Mouse (Mus musculus): Measurements from ENCODE around the gene Adgra1. TPM values are rescaled to one million over a fixed set of nuclear protein-coding genes. Genes with fewer than 3 reads are reported as not detected.
A peak's percentile ranks its signal among the peaks of the same experiment; 100 is the strongest.

The Adgra1 gene
- polyA plus RNA-seq, 1 experiment from 2014 or later: not detected

DNA sequence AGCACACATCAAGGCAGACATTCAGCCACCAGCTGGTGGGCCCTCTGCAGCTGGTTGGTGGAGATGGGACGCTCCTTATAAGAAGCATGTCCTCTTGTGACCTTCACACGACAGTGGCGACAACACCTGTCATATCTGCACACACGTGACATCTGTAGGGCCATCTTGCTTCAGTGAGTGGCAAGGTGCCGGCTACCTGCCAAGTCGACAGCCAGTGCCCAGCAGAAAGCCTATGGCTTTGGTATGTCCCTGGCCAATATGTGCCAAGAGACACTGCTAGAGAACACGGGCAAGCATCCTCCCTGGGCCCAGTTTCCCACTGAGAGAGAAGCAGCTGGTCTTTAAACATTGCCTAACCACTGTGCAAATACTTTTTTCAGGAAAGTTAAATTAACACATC is 22.3 kb upstream of the Adgra1 start:
- 78% methylated on average over 7 of the region's 7 CpGs for WGBS

DNA sequence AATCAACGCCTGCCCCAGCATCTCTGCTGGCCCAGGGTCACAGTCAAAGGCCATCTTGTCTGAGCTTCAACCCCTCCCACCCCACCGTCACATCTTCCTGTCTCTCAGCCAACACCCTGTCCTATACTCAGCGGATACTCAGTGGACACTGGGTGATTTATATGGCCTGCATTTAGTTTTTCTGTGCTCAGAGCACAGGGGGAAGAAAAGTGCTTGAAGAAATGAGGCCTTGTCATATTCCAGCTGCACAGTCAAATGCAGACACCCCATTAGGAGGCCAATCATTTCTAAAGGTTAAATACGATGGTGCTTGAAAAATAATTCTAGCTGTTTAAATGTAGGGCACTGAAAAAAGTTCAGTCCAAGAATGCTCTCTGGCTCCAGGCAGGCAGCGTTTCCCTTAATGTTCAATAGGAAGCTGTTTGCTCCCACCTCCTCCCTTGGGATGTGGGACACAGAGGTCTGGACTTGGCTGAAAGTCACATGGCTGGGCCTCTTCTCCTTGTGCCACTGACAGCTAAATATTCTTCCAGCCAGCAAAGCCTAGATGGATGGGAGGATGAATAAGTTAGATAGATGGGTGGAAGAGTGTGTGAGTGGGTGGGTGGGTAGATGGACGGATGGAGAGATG is 20.3 kb upstream of the Adgra1 start:
- peaks cover 3% of the 10 kb centered on the region; the same call in 1 of the 2 replicates for H3K9me3 ChIP-seq (ENCODE audit: control insufficient read depth, low read length)
- no peak overlapping the region for H3K27ac ChIP-seq (ENCODE audit: low read length)
- H3K4me1 ChIP-seq (replicated peaks; ENCODE audit: control insufficient read depth, insufficient read depth, low read length): no peaks in the 10 kb centered on the region
- no peak overlapping the region for H3K4me3 ChIP-seq (ENCODE audit: low read length)
- WGBS: 50% methylated on average over 6 of the region's 6 CpGs
- no peak overlapping the region for H3K9ac ChIP-seq (ENCODE audit: low read length)
- H3K4me2 ChIP-seq (ENCODE audit: low read depth, low read length): no peak overlapping the region
- H3K36me3 ChIP-seq (ENCODE audit: control insufficient read depth, insufficient read depth, low read length): no peaks in the 10 kb centered on the region
- no peaks in the 10 kb centered on the region; the same call in 1 of the 2 replicates for H3K27me3 ChIP-seq (ENCODE audit: control insufficient read depth, insufficient read depth, low read depth, low read length)
- peak; percentile 90 for ATAC-seq (ENCODE audit: low read depth)

More for the DNA sequence above, 22.3 kb upstream of the Adgra1 start:
- Histone ChIP-seq H3K9ac (ENCODE audit: low read length) (no peak overlapping the region), H3K4me1 (replicated peaks; ENCODE audit: control insufficient read depth, insufficient read depth, low read length) (no peaks in the 10 kb centered on the region), H3K4me3 (ENCODE audit: low read length) (no peak overlapping the region), H3K9me3 (ENCODE audit: control insufficient read depth, low read length) (peaks cover 3% of the 10 kb centered on the region; the same call in 1 of the 2 replicates), H3K36me3 (ENCODE audit: control insufficient read depth, insufficient read depth, low read length) (no peaks in the 10 kb centered on the region), H3K27ac (ENCODE audit: low read length) (no peak overlapping the region), H3K4me2 (ENCODE audit: low read depth, low read length) (no peak overlapping the region), H3K27me3 (ENCODE audit: control insufficient read depth, insufficient read depth, low read depth, low read length) (no peaks in the 10 kb centered on the region; the same call in 1 of the 2 replicates)
- ATAC-seq (ENCODE audit: low read depth): no peak

DNA sequence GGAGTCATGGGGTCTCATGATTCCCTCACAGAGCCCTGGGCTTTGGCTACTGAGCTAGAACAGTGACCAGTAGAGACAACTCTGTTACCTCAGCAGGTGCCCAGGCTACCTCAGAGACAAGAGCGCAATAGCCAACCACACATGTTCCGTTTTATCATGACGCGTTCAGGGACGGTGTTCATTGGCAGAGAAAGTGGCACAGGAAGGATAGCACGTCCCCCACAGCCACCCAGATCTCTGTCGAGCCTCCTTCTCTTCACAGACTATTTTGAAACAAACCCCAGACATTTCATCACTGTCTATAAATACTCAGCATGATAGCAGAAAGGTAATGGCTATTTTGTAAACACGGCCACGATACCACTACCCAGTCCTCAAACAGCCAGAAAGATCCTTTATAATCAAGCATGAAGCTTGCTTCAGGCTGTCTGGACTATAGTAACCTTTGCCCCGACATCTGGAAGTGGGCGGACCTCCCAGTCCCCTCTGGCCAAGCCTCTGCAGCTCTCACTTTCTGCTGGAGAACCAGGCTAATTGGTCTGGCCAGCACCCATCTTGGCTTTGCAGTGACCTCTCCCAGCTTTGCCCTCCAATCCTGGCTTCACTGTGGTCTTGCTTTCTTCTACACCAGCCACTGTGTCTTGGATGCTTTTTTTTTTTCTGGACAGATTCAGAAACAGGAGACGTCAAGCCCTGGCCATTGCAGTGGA is 11.5 kb upstream of the Adgra1 start:
- Histone ChIP-seq H3K27ac (ENCODE audit: low read length) (no peak overlapping the region), H3K27me3 (ENCODE audit: control insufficient read depth, insufficient read depth, low read depth, low read length) (no peaks in the 10 kb centered on the region), H3K4me3 (ENCODE audit: low read length) (no peak overlapping the region), H3K4me2 (ENCODE audit: low read depth, low read length) (no peak overlapping the region), H3K36me3 (ENCODE audit: control insufficient read depth, insufficient read depth, low read length) (no peaks in the 10 kb centered on the region), H3K9me3 (ENCODE audit: control insufficient read depth, low read length) (no peaks in the 10 kb centered on the region), H3K9ac (ENCODE audit: low read length) (no peak overlapping the region), H3K4me1 (replicated peaks; ENCODE audit: control insufficient read depth, insufficient read depth, low read length) (no peaks in the 10 kb centered on the region)
- 63% methylated on average over 12 of the region's 12 CpGs for WGBS
- no peak for ATAC-seq (ENCODE audit: low read depth)

DNA sequence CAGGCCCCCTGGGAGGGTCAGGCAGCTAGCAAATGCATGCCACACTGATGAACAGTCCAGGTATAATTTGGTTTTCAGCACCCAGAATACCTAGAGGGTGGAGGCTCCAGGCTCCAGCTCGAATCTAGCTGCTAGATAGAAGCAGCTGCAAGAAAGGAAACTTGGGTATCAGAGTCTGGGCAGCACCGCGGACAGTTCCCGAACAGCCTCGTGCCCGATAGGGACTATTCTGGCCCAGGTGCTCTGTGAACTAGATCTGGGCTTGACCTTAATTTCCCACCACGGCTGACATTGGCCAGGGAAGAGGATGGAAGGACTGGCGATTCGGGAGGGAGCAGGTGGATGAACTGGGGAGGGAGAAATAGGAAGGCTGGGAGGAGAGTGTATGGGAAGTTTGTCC is 6.3 kb upstream of the Adgra1 start:
- peaks cover 2% of the 10 kb centered on the region for H3K27me3 ChIP-seq (ENCODE audit: control insufficient read depth, insufficient read depth, low read depth, low read length)
- H3K27ac ChIP-seq (ENCODE audit: low read length): no peak overlapping the region
- H3K9ac ChIP-seq (ENCODE audit: low read length): no peak overlapping the region
- no peaks in the 10 kb centered on the region for H3K4me1 ChIP-seq (replicated peaks; ENCODE audit: control insufficient read depth, insufficient read depth, low read length)
- WGBS: 6% methylated on average over 9 of the region's 9 CpGs
- no peak overlapping the region for H3K4me2 ChIP-seq (ENCODE audit: low read depth, low read length)
- H3K9me3 ChIP-seq (ENCODE audit: control insufficient read depth, low read length): no peaks in the 10 kb centered on the region
- no peak for ATAC-seq (ENCODE audit: low read depth)
- no peaks in the 10 kb centered on the region for H3K36me3 ChIP-seq (ENCODE audit: control insufficient read depth, insufficient read depth, low read length)
- no peak overlapping the region for H3K4me3 ChIP-seq (ENCODE audit: low read length)

DNA sequence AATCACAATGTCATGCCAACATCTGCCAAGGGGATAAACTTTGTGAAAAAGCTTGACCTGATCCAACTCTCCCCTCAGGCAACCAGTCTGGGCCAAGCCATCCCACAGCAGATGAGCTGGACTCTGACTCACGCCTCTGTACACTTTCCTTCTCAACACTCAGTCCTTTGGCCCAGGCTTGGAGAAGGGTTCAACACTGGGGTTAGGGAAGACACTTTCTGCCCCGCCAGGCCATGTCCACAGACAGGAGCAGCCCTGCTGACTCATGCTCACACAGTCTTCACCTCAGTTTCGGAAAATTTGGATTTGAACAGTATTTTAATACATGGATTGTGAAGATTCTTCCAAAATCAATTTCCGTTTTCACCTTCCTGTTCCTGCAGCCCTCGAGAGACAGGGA is 442 bp upstream of the Adgra1 start:
- Histone ChIP-seq H3K36me3 (ENCODE audit: control insufficient read depth, insufficient read depth, low read length) (no peaks in the 10 kb centered on the region), H3K9me3 (ENCODE audit: control insufficient read depth, low read length) (no peaks in the 10 kb centered on the region), H3K4me1 (replicated peaks; ENCODE audit: control insufficient read depth, insufficient read depth, low read length) (no peaks in the 10 kb centered on the region), H3K27ac (ENCODE audit: low read length) (no peak overlapping the region), H3K4me3 (ENCODE audit: low read length) (no peak overlapping the region), H3K4me2 (ENCODE audit: low read depth, low read length) (peak overlapping the region; percentile 35), H3K9ac (ENCODE audit: low read length) (no peak overlapping the region), H3K27me3 (ENCODE audit: control insufficient read depth, insufficient read depth, low read depth, low read length) (peaks cover 35% of the 10 kb centered on the region)
- no peak for ATAC-seq (ENCODE audit: low read depth)
- 23% methylated on average over 5 of the region's 5 CpGs for WGBS

DNA sequence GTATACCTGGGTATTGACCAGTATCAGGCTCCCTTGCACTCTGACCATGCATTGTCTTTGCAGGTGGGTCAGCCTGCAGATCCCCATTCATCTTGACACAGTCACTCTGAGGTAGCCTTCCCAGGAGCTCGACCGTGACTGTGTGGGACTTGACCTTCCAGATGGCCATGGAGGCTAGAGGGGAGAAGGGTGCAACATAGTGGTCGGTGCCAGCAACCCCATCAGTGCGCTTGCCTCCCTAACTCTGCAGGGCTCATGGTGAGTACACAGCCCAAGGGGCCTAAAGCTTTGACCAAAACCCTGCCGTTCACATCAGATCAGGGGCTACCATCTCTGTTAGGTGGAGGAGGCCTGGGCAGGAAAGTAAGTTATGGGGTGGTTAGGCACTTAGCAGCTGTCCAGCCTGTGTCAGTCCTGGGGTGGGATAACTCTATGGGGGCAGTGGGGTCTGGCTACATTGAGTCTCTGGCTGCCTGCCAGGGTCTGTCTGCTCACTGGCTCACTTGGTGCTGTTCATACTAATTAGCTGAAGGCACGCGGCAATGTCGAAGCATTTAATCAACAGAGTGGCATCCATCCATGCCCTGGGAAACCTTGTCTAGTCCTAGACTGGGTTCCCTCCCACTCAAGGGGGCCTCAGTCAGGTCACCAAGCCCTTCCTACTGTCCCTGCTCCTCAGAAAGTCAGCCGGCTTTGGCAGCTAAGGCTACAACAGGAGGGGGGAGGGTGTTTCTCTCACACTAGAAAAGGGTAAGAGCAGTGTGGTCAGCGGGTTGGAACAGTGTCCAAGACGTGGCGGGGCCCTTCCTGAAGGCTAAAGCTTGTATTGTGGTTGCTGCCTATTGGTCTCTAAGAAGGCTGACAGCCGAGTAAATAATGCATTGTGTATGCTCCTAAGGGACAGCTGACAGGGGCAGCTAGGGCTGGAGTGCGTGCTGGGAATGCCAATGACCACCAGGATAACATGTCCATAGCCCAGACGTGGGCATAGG is 1.5 kb downstream of the Adgra1 start:
- Histone ChIP-seq H3K4me3 (ENCODE audit: low read length) (no peak overlapping the region), H3K4me1 (replicated peaks; ENCODE audit: control insufficient read depth, insufficient read depth, low read length) (no peaks in the 10 kb centered on the region), H3K36me3 (ENCODE audit: control insufficient read depth, insufficient read depth, low read length) (no peaks in the 10 kb centered on the region), H3K9me3 (ENCODE audit: control insufficient read depth, low read length) (no peaks in the 10 kb centered on the region), H3K4me2 (ENCODE audit: low read depth, low read length) (no peak overlapping the region), H3K27ac (ENCODE audit: low read length) (no peak overlapping the region), H3K9ac (ENCODE audit: low read length) (no peak overlapping the region), H3K27me3 (ENCODE audit: control insufficient read depth, insufficient read depth, low read depth, low read length) (peaks cover 35% of the 10 kb centered on the region)
- no peak for ATAC-seq (ENCODE audit: low read depth)
- WGBS: 54% methylated on average over 15 of the region's 15 CpGs

DNA sequence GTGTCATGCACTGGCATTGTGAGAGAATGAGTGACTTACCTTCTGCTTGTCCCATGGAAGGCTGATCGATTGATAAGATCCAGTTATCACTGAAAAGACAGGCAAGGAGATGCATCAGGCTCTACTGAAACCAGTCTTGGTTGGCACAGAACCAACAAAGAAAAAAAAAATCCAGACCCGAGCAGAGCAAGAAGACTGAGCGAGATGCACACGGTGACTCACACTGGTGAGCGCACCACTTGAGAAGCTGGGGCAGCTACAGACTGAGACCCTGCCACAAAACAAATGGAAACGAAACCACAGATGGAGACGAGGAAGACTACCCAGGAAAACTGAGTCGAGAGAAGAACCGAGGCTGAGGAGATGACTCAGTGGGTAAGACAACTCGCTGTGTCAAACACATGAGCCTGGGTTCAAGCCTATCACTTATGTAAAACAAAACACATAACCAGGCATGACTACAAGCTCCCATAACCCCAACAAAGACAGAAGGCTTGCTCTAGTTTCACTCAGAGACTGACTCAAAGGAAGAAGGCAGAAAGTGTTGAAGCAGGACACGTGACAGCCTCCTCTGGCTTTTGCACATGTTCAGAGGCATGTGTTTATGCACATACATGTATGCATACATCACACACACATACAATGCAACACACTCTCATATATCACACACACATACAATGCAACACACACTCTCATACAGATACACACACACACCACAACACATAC is 6.6 kb downstream of the Adgra1 start:
- Histone ChIP-seq H3K9ac (ENCODE audit: low read length) (no peak overlapping the region), H3K27me3 (ENCODE audit: control insufficient read depth, insufficient read depth, low read depth, low read length) (peaks cover 8% of the 10 kb centered on the region), H3K4me2 (ENCODE audit: low read depth, low read length) (no peak overlapping the region), H3K4me1 (replicated peaks; ENCODE audit: control insufficient read depth, insufficient read depth, low read length) (no peaks in the 10 kb centered on the region), H3K27ac (ENCODE audit: low read length) (no peak overlapping the region), H3K9me3 (ENCODE audit: control insufficient read depth, low read length) (no peaks in the 10 kb centered on the region), H3K4me3 (ENCODE audit: low read length) (no peak overlapping the region), H3K36me3 (ENCODE audit: control insufficient read depth, insufficient read depth, low read length) (no peaks in the 10 kb centered on the region)
- ATAC-seq (ENCODE audit: low read depth): no peak
- 78% methylated on average over 11 of the region's 11 CpGs for WGBS

DNA sequence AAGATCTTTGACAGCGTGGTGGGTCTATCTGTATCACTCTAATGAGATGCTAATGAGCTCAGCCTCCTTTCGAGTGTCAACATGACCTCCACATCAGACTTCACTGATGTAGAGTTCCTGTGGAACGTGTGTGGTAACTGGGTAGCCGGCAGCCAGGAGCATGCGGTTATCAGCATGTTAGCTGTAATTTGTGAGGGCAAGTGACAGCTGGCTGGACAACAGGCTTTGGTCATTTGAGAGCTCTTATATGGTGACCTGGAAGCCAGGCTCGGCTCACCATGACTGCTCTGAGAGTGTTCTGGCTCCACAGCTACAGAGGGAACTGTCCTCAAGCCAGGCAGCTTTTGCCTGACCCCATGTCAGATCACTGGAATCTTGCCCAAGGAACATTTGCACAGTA is 8.4 kb downstream of the Adgra1 start:
- H3K27me3 ChIP-seq (ENCODE audit: control insufficient read depth, insufficient read depth, low read depth, low read length): no peaks in the 10 kb centered on the region
- H3K36me3 ChIP-seq (ENCODE audit: control insufficient read depth, insufficient read depth, low read length): no peaks in the 10 kb centered on the region
- ATAC-seq (ENCODE audit: low read depth): no peak
- no peak overlapping the region for H3K4me3 ChIP-seq (ENCODE audit: low read length)
- H3K4me1 ChIP-seq (replicated peaks; ENCODE audit: control insufficient read depth, insufficient read depth, low read length): no peaks in the 10 kb centered on the region
- H3K4me2 ChIP-seq (ENCODE audit: low read depth, low read length): no peak overlapping the region
- WGBS: 46% methylated on average over 6 of the region's 6 CpGs
- no peaks in the 10 kb centered on the region for H3K9me3 ChIP-seq (ENCODE audit: control insufficient read depth, low read length)
- no peak overlapping the region for H3K27ac ChIP-seq (ENCODE audit: low read length)
- no peak overlapping the region for H3K9ac ChIP-seq (ENCODE audit: low read length)
